Mouse (Mus musculus) frontal cortex, adult 2 months (tissue): ENCODE measurements at regions not wholly inside any gene's neighbourhood (a gene's known extent, or its start where the extent isn't known, plus 50 kb on each side); places are given as distances from the start of the nearest gene placed in this dataset.
"Not testable (repeated sequence)": the region's sequence is repeated elsewhere in the genome, so short reads cannot be mapped to it uniquely, and the experiment has no call there.

Experiments used
- DNase-seq, 2 experiments: peaks; one replicate each; pipeline ENCODE4 v3.0.0; 2022; ENCODE audit warnings: low spot score in 1 of 2; ENCODE audit errors: extremely low spot score in 1 of 2

DNA sequence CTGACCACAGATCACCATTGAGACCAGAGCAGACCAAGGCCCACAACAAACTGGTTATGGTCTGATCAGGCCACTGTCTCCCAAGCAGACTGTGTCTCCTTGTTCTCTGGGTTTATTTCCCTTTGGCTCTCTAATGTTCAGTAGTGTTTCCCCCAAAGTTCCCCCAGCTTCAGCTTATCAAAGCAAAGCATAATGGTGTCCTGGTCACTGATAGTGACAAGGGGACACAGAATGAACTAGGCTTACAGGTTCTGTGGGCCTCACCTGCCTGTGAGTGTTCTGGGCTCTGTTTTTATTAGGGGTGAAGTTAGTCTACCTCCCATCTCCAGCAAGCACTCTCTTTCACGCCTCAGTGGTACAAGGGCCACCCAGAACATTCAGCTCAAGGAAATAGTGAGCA is 92.7 kb downstream of the Cd24a start:
- no peak for DNase-seq

GRCm38 (mm10) chr10:43671785-43672184 is 93.7 kb downstream of the Cd24a start:
- no peak for DNase-seq

GRCm38 (mm10) chr10:43672490-43672889 is 94.4 kb downstream of the Cd24a start:
- no peak for DNase-seq

DNA sequence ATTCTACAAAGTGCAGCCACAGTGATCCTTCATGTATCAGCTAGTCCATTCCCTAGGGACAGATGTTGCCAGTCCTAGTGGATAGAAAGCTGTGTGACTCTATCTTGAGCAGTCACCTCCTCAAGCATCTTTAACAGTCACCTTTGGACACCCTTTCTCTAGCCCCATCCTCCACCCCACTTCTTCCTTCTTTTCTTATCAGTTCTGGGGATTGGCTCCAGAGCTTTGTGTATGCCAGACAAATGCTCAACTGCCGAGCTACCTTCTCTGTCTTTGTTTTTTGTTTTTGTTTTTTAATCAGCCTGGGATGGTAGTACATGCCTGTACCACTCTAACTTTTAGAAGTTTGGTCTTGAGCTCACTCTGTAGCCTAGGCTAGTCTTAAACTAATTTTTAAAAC is 96.7 kb downstream of the Cd24a start:
- no peak for DNase-seq

GRCm38 (mm10) chr10:43675495-43675894 is 97.4 kb downstream of the Cd24a start:
- DNase-seq: not testable (repeated sequence)

GRCm38 (mm10) chr10:43676289-43676688 is 98.2 kb downstream of the Cd24a start:
- no peak for DNase-seq

DNA sequence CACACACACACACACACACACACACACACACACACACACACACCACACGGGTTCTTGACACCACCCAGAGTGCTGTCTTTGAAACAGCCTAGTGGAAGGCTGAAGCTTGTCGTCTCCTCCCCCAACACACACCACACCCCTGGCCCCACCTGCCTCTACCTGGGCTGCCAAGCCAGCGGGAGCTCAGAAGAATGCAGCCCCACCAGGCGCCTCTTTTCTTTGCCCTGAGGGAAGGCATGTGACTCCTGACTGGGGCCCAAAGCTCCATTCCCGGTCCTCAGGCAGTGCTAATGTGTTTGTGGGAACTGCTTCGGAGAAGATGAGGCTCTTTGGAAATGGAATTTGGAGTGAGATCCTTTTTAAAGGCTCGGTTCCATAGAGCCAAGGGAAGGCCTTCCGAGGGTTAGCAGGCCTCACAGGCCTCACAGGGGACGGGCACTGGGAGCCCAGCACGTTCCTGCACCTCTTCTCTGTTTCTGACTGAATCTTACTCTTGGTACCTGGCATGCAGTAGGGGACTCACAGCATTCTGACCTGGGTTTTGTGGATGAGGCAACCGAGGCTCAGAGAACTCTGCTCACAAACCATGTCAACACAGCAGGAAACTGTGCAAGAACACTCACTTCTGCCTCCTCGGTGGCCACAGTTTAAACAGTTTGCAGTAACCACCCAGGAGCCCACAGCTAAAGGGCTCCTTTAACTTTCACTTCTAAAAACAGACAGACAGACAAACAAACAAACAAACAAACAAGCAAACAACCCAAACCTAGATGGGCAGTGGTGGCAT is 106.4 kb downstream of the Cd24a start:
- no peak for DNase-seq

GRCm38 (mm10) chr10:43689161-43689913 is 111.3 kb downstream of the Cd24a start:
- DNase-seq: peak in 1 of 2 experiments; percentile 25

- DNase-seq: no peak
These were observed 111.8 kb downstream of the Cd24a start for GRCm38 (mm10) chr10:43689914-43690316.

- no peak for DNase-seq
These were observed 115.9 kb downstream of the Cd24a start for GRCm38 (mm10) chr10:43693974-43694373.

DNA sequence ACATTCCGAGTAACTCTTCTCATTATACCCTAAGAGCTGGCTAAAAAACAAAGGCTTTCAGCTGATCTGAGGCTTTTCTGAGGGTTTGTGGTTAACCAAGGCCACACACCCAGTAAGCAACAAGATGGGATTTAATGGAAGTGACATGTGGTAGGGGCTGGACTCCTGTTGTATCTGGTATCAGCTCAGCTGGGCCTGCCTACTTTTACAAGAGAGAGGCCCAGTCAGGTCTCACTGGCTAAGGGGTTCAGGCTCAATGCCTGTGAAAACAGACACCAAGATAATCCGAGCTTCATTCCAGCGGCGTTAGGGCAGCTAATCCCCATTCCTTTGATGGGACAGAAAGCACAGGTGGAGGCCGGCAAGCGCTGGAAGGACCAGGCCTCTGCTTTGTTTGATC is 116.4 kb downstream of the Cd24a start:
- no peak for DNase-seq

GRCm38 (mm10) chr10:43695470-43695869 is 117.4 kb downstream of the Cd24a start:
- DNase-seq: no peak

DNA sequence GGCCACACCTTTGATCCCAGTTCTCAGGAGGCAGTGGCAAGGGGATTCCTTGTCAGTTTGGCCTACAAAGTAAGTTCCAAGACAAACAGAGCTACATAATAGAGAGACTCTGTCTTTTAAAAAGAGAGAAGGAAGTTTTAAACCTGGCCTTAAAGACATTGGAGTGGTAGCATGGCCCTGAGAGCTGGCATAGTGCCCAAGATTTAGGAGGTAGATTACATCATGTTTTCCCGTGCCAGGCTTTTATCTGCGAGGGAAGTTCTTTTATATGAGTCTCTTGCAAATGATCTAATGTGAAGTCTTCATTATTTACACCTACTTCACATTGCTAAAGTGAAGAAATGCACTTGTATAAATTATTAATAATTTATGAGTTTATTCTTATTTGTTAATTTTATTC is 119.8 kb downstream of the Cd24a start:
- no peak for DNase-seq

DNA sequence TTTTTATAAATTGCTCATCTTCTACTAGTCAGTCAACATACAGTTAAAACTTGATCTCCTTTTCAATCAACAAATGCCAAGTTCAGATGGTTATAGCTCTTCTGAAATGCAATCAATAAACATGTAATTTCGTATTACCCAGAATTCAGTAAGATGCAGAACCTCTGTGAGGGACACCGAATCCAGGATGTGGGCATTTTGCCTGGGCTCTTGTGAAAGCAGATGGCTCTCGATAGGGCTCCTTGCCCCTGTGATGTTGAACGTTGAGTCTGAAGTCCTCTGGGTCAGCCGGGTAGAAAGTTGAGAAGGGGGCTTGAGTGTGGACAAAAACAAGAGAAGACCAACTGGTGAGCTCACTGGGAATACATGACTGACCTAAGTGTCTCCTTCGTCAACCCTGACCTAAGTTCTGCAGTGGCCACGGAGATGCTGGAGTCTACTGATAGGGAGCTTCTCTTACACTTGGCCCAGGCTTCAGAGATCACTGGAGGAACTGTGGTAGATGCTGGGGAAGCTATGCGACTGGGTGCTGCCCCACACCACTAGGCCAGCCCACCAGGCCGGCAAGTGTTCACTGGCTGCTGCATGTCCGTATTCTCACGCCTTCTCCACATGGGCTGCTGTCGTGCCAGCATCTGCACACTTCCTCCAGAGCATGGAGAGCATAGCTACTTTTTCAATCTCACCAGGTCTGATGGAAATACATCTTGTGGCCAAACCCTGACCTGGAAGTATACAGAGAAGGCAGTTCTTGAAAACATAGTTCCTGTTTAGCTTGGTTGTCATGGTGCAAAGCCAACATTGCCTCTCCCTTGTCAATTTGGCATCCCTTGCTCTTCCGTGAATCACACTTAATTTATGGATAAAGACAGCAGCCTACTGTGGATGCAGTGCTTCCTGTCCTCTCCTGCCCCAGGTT is 122.5 kb downstream of the Cd24a start:
- no peak for DNase-seq

DNA sequence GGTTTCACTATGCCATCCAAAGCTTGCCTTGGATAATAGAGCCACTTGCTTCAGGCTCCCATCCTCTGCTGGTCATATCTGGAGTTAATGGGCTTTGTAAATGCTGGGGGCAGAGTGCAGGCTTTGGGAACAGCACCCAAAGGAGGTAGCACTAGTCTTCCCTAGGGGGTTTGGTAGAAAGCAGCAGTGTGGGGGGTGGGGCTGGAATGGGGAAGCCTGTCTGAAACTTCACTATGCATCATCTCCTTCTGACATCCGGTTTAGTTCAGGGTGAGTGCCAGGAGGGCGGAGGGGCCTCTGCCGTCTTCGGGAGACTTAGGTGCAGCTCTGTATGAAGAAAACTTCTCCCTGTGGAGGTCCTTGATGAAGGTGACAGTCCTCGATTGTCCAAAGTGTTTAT is 124.8 kb downstream of the Cd24a start:
- DNase-seq: no peak

GRCm38 (mm10) chr10:43706001-43706988 is 128.2 kb downstream of the Cd24a start:
- DNase-seq: no peak

- no peak for DNase-seq
These were observed 128.9 kb downstream of the Cd24a start for GRCm38 (mm10) chr10:43707011-43707410.

DNA sequence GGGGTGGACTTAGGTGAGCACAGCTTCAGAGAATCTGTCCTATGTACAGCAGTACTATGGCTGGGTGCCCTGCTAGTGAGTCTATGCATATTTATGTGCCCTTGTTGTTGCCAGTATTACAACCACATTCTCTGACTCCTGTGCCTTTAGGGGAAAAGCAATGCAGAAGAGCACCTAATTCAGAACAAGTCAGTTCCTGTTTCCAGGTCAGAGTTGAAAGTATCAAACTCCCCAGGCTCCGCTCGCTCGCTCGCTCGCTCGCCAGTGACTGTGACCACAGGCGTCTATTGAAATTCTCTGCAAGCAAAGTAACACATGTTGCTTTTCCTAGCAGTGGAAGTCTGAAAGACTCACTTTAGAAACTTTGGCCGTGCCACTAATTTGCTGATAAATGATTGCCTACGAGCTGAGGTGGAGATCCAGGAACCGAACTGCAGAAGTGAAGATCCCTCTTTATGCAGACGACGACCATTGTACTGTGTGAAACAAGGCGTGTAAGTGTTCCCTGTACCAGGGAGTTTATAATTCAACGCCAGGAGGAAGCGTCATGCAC is 129.8 kb downstream of the Cd24a start:
- DNase-seq: no peak

GRCm38 (mm10) chr10:43709278-43710033 is 131.4 kb downstream of the Cd24a start:
- no peak for DNase-seq
